Mouse (Mus musculus) thymus, adult 2 months (tissue): ENCODE results near the gene Map3k20. TPM values are rescaled to one million over a fixed set of nuclear protein-coding genes. Genes with fewer than 3 reads are reported as not detected.
A peak's percentile ranks its signal among the peaks of the same experiment; 100 is the strongest.

Experiments used
- DNase-seq: peaks from one replicate; pipeline ENCODE4 v3.0.0; 2021
- H3K27ac ChIP-seq: fragments of 200-500 bp; 2 replicates; pipeline ENCODE4 v1.5.1; 2012; ENCODE audit warnings: low read length, control low read depth; ENCODE audit not compliant: control insufficient read depth, insufficient read depth
- H3K27me3 ChIP-seq: fragments of 200-500 bp; 2 replicates; pipeline ENCODE4 v1.6.1; 2012; ENCODE audit warnings: mild to moderate bottlenecking, low read length, moderate library complexity, mixed read lengths; ENCODE audit not compliant: control insufficient read depth, insufficient read depth
- H3K36me3 ChIP-seq: fragments of 200-500 bp; 2 replicates; pipeline ENCODE4 v1.6.1; 2012; ENCODE audit warnings: mild to moderate bottlenecking, low read length, moderate library complexity; ENCODE audit not compliant: control insufficient read depth, insufficient read depth
- H3K4me1 ChIP-seq: fragments of 200-500 bp; replicated peaks from 2 replicates; pipeline ENCODE4 v1.6.1; 2012; ENCODE audit warnings: low read length; ENCODE audit not compliant: control insufficient read depth, insufficient read depth
- H3K4me3 ChIP-seq: fragments of 200-500 bp; 2 replicates; pipeline ENCODE4 v1.5.1; 2012; ENCODE audit warnings: mild to moderate bottlenecking, low read length, control low read depth, moderate library complexity; ENCODE audit not compliant: control insufficient read depth, insufficient read depth
- CTCF ChIP-seq: fragments of 200-500 bp; IDR thresholded peaks from 2 replicates; pipeline ENCODE4 v1.5.1; 2012; ENCODE audit warnings: mild to moderate bottlenecking, control low read depth, low read length, moderate library complexity, borderline replicate concordance; ENCODE audit not compliant: control insufficient read depth, poor library complexity, insufficient read depth; ENCODE audit errors: extremely low read depth
- POLR2A ChIP-seq: fragments of 200-500 bp; IDR thresholded peaks from 2 replicates; pipeline ENCODE4 v1.6.1; 2012; ENCODE audit warnings: mild to moderate bottlenecking, low read length, control low read depth, moderate library complexity; ENCODE audit not compliant: control insufficient read depth, poor library complexity, insufficient read depth; ENCODE audit errors: extremely low read depth
- WGBS: fragments of 180-500 bp; shearing (Covaris S2); methylation state at CpG from one replicate; pipeline ENCODE4 v1.1.7; 2018; 5-methylcytosine and 5-hydroxymethylcytosine counted together
- polyA plus RNA-seq: library from polyadenylated mRNA; depleted of rRNA; stranded (reverse); fragments of >200 nt; gene quantifications from 2 replicates; pipeline ENCODE4 v1.2.3, GENCODE M21; 2012

Map3k20 gene
- polyA plus RNA-seq, 1 experiment, result 8.3 TPM

GRCm38 (mm10) chr2:72391024-72391423 is 105.6 kb downstream of the Map3k20 start:
- no peaks in the 10 kb centered on the region for H3K27me3 ChIP-seq
- no peak overlapping the region for H3K4me3 ChIP-seq
- H3K4me1 ChIP-seq, result peaks cover 12% of the 10 kb centered on the region
- no peak for DNase-seq
- 85% methylated on average over 4 of the region's 4 CpGs for WGBS
- TF ChIP-seq CTCF (no peak), POLR2A (no peak)
- no peak overlapping the region; the same call in 1 of the 2 replicates for H3K27ac ChIP-seq
- H3K36me3 ChIP-seq, result no peaks in the 10 kb centered on the region

GRCm38 (mm10) chr2:72391721-72392120 is 106.3 kb downstream of the Map3k20 start:
- 99% methylated on average over 2 of the region's 2 CpGs for WGBS
- H3K4me3 ChIP-seq, result no peak overlapping the region
- H3K27ac ChIP-seq, result no peak overlapping the region
- H3K4me1 ChIP-seq, result peaks cover 17% of the 10 kb centered on the region
- TF ChIP-seq POLR2A (no peak), CTCF (no peak)
- no peaks in the 10 kb centered on the region for H3K27me3 ChIP-seq
- DNase-seq, result no peak
- H3K36me3 ChIP-seq, result no peaks in the 10 kb centered on the region

GRCm38 (mm10) chr2:72392316-72392715 is 106.9 kb downstream of the Map3k20 start:
- WGBS, result 92% methylated on average over 4 of the region's 4 CpGs
- Histone ChIP-seq H3K27me3 (no peaks in the 10 kb centered on the region), H3K4me3 (no peak overlapping the region), H3K36me3 (no peaks in the 10 kb centered on the region), H3K27ac (no peak overlapping the region), H3K4me1 (peaks cover 22% of the 10 kb centered on the region)
- no peak for DNase-seq
- TF ChIP-seq POLR2A (no peak), CTCF (no peak)

- peak overlapping the region; percentile 89 for H3K27ac ChIP-seq
- 59% methylated on average over 6 of the region's 6 CpGs for WGBS
Observed at GRCm38 (mm10) chr2:72396934-72397333, 111.5 kb downstream of the Map3k20 start.

GRCm38 (mm10) chr2:72398227-72398626 is 112.8 kb downstream of the Map3k20 start:
- WGBS, result 24% methylated on average over 13 of the region's 13 CpGs
- Histone ChIP-seq H3K4me3 (no peak overlapping the region), H3K4me1 (peaks cover 42% of the 10 kb centered on the region), H3K36me3 (no peaks in the 10 kb centered on the region), H3K27ac (peak overlapping the region; percentile 90), H3K27me3 (no peaks in the 10 kb centered on the region)
- no peak for TF ChIP-seq POLR2A
- peak; percentile 85 for TF ChIP-seq CTCF
- peak; percentile 87 for DNase-seq

More at GRCm38 (mm10) chr2:72396934-72397333, 111.5 kb downstream of the Map3k20 start:
- H3K27me3 ChIP-seq, result no peaks in the 10 kb centered on the region
- TF ChIP-seq POLR2A, result no peak
- no peak for TF ChIP-seq CTCF
- H3K4me3 ChIP-seq, result no peak overlapping the region
- peak; percentile 55 for DNase-seq
- H3K4me1 ChIP-seq, result peaks cover 33% of the 10 kb centered on the region
- no peaks in the 10 kb centered on the region for H3K36me3 ChIP-seq

- peak; percentile 71 for DNase-seq
- H3K27ac ChIP-seq, result peak overlapping the region; percentile 76
- no peak for TF ChIP-seq POLR2A
- no peak for TF ChIP-seq CTCF
Observed at GRCm38 (mm10) chr2:72399469-72400195, 114.2 kb downstream of the Map3k20 start.

GRCm38 (mm10) chr2:72401290-72401689 is 115.9 kb downstream of the Map3k20 start:
- Histone ChIP-seq H3K4me1 (peaks cover 52% of the 10 kb centered on the region), H3K4me3 (no peak overlapping the region), H3K27me3 (no peaks in the 10 kb centered on the region), H3K27ac (peak overlapping the region; percentile 100), H3K36me3 (no peaks in the 10 kb centered on the region)
- peak; percentile 48 for DNase-seq
- TF ChIP-seq CTCF (no peak), POLR2A (no peak)
- WGBS, result 23% methylated on average over 9 of the region's 9 CpGs

More at GRCm38 (mm10) chr2:72399469-72400195, 114.2 kb downstream of the Map3k20 start:
- Histone ChIP-seq H3K4me3 (no peak overlapping the region), H3K27me3 (no peaks in the 10 kb centered on the region), H3K36me3 (no peaks in the 10 kb centered on the region), H3K4me1 (peaks cover 47% of the 10 kb centered on the region)
- WGBS, result 7% methylated on average over 12 of the region's 12 CpGs
